20 mouse cellular contexts compared by ENCODE assay signal in the genomic region with DNA sequence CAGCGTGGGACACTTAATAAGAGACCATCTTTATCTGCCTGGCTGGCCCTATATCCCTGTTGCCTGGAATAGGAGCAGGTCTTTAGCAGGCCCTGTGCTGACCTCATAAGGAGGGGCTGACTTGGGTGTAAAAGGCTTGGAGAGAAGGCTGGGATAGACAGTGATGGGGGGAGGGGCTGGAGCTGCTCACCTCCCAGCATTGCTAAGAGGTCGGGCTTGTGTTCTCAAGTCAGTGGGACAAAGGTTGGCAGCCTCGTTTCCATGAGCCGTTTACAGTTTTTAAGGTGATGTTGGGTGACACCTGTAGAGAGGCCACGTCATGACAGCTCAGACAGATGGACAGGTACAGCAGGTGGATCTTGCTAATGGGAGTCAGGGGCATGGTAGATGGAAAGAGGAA. TPM values are rescaled to one million over a fixed set of nuclear protein-coding genes. Genes with fewer than 3 reads are reported as not detected.
DNase-seq lines count a peak whose midpoint lies in the region; ATAC-seq lines count a peak whose summit lies in the region.
"Had no signal": no experiment of that assay in that cellular context is flagged by ENCODE, and none has a peak within 500 bp of the region (broad histone marks: within the 10 kb centered on the region; RNA-seq: fewer than 3 reads in every experiment).

No protein-coding gene starts in this region.

- no peak for ATAC-seq in hindbrain, embryonic 11.5 days (ENCODE audit: low FRiP score)
- no peak for ATAC-seq in hindbrain, embryonic 16.5 days
- ATAC-seq in kidney, embryonic 14.5 days (ENCODE audit: low FRiP score, low TSS enrichment), result no peak
- ATAC-seq: forebrain, embryonic 13.5 days had no signal

- H3K4me3 ChIP-seq in hindbrain, embryonic 11.5 days (ENCODE audit: low read depth, low read length), result no peak overlapping the region
- H3K4me3 ChIP-seq in hindbrain, embryonic 16.5 days (ENCODE audit: low read length), result no peak overlapping the region
- H3K4me3 ChIP-seq in kidney, embryonic 14.5 days (ENCODE audit: low read length), result no peak overlapping the region
- H3K4me3 ChIP-seq: embryonic facial prominence, embryonic 13.5 days; forebrain, embryonic 13.5 days; gastrocnemius, adult 2 months; heart, embryonic 13.5 days; hindbrain, embryonic 13.5 days had no signal

- H3K4me1 ChIP-seq in hindbrain, embryonic 11.5 days (replicated peaks; ENCODE audit: control insufficient read depth, insufficient read depth, low read length), result no peaks in the 10 kb centered on the region
- no peaks in the 10 kb centered on the region for H3K4me1 ChIP-seq in hindbrain, embryonic 16.5 days (ENCODE audit: control insufficient read depth, insufficient read depth, low read depth, low read length)
- no peaks in the 10 kb centered on the region for H3K4me1 ChIP-seq in kidney, embryonic 14.5 days (ENCODE audit: control insufficient read depth, insufficient read depth, low read length)
- H3K4me1 ChIP-seq: embryonic facial prominence, embryonic 13.5 days; forebrain, embryonic 13.5 days; hindbrain, embryonic 13.5 days had no signal

- intact Hi-C loops in left cerebral cortex, postnatal 25 days (cut with DNase I), result no loop called here

- H3K27ac ChIP-seq in hindbrain, embryonic 11.5 days (ENCODE audit: low read depth, low read length), result 0 out of 2 replicates have a peak overlapping the region, but pooled peaks have one; percentile 24
- no peak overlapping the region for H3K27ac ChIP-seq in hindbrain, embryonic 16.5 days (ENCODE audit: low read depth, low read length)
- H3K27ac ChIP-seq in kidney, embryonic 14.5 days (ENCODE audit: low read depth, low read length), result no peak overlapping the region
- H3K27ac ChIP-seq: embryonic facial prominence, embryonic 13.5 days; forebrain, embryonic 13.5 days; gastrocnemius, adult 2 months; heart, embryonic 13.5 days; hindbrain, embryonic 13.5 days had no signal

- H3K4me2 ChIP-seq in hindbrain, embryonic 11.5 days (replicated peaks; ENCODE audit: low read depth, low read length), result no peak overlapping the region
- no peak overlapping the region for H3K4me2 ChIP-seq in hindbrain, embryonic 16.5 days (ENCODE audit: low read length)
- no peak overlapping the region for H3K4me2 ChIP-seq in kidney, embryonic 14.5 days (replicated peaks; ENCODE audit: low read depth, low read length)
- H3K4me2 ChIP-seq: embryonic facial prominence, embryonic 13.5 days; forebrain, embryonic 13.5 days; heart, embryonic 13.5 days; hindbrain, embryonic 13.5 days had no signal

- H3K9me3 ChIP-seq in hindbrain, embryonic 11.5 days (ENCODE audit: control insufficient read depth, low read length), result no peaks in the 10 kb centered on the region
- H3K9me3 ChIP-seq in hindbrain, embryonic 16.5 days (ENCODE audit: control insufficient read depth, low read length), result no peaks in the 10 kb centered on the region
- H3K9me3 ChIP-seq in kidney, embryonic 14.5 days (ENCODE audit: control insufficient read depth, low read length), result no peaks in the 10 kb centered on the region
- H3K9me3 ChIP-seq: embryonic facial prominence, embryonic 13.5 days; forebrain, embryonic 13.5 days; heart, embryonic 13.5 days; hindbrain, embryonic 13.5 days had no signal

- H3K27me3 ChIP-seq in hindbrain, embryonic 11.5 days (ENCODE audit: control insufficient read depth, insufficient read depth, low read length), result no peaks in the 10 kb centered on the region
- no peaks in the 10 kb centered on the region for H3K27me3 ChIP-seq in hindbrain, embryonic 16.5 days (replicated peaks; ENCODE audit: control insufficient read depth, insufficient read depth, low read length)
- no peaks in the 10 kb centered on the region for H3K27me3 ChIP-seq in kidney, embryonic 14.5 days (ENCODE audit: control insufficient read depth, insufficient read depth, low read length)
- H3K27me3 ChIP-seq: CH12.LX; embryonic facial prominence, embryonic 13.5 days; forebrain, embryonic 13.5 days; heart, embryonic 13.5 days; hindbrain, embryonic 13.5 days had no signal

- 93% methylated on average over 5 of the region's 5 CpGs for WGBS in hindbrain, embryonic 11.5 days
- 91% methylated on average over 5 of the region's 5 CpGs for WGBS in hindbrain, embryonic 16.5 days
- WGBS in kidney, embryonic 14.5 days, result 91% methylated on average over 5 of the region's 5 CpGs

- no peak overlapping the region for H3K9ac ChIP-seq in hindbrain, embryonic 11.5 days (ENCODE audit: low read depth, low read length)
- H3K9ac ChIP-seq in hindbrain, embryonic 16.5 days (ENCODE audit: low read depth, low read length), result no peak overlapping the region
- no peak overlapping the region for H3K9ac ChIP-seq in kidney, embryonic 14.5 days (ENCODE audit: low read depth, low read length)
- H3K9ac ChIP-seq: embryonic facial prominence, embryonic 13.5 days; forebrain, embryonic 13.5 days; heart, embryonic 13.5 days; hindbrain, embryonic 13.5 days had no signal

- peaks cover 31% of the 10 kb centered on the region for H3K36me3 ChIP-seq in hindbrain, embryonic 11.5 days (ENCODE audit: control insufficient read depth, insufficient read depth, low read length)
- peaks cover 43% of the 10 kb centered on the region for H3K36me3 ChIP-seq in hindbrain, embryonic 16.5 days (ENCODE audit: control insufficient read depth, insufficient read depth, low read length)
- H3K36me3 ChIP-seq in kidney, embryonic 14.5 days (ENCODE audit: control insufficient read depth, insufficient read depth, low read length), result peaks cover 70% of the 10 kb centered on the region

- no peak for DNase-seq in hindbrain, embryonic 11.5 days (ENCODE audit: low spot score)
- peak; percentile 60 for DNase-seq in kidney, adult 9 months
- DNase-seq in kidney, postnatal 10 days, result peak; percentile 54
- DNase-seq in yolk sac, embryonic 10.5 days (ENCODE audit: low spot score), result peak; percentile 22
- DNase-seq in left cerebral cortex, postnatal 25 days (ENCODE audit: low spot score in 2 of 2), result no peak
- DNase-seq: adrenal gland, adult 2 months; adrenal gland, postnatal 25 days; cerebellum, adult 18-20 months; cerebellum, adult 9-11 months; cerebellum, postnatal 36 days; gastrocnemius, adult 2 months; gastrocnemius, postnatal 25 days; heart, postnatal 4 days had no signal

RNA-seq across cellular contexts. Expression of a gene that starts 24.5 kb away (rescaled TPM):
- 16.8 and 18.2 TPM in 2 replicates for polyA plus RNA-seq in hindbrain, embryonic 11.5 days (2014; fragmentation: Nextera tagmentation; extraction: Ambion mirVana)
- 15.2 and 20.7 TPM in 2 replicates for polyA plus RNA-seq in hindbrain, embryonic 16.5 days (2015; fragmentation: Nextera tagmentation; extraction: Ambion mirVana)
- 13.4 and 26.6 TPM in 2 replicates for polyA plus RNA-seq in kidney, embryonic 14.5 days (2014; fragmentation: Nextera tagmentation; extraction: Ambion mirVana)
- 10 to 100 TPM; 16.3 to 18.0 TPM for total RNA-seq in left cerebral cortex, postnatal 25 days (2021)

RNA-seq across cellular contexts. Expression of a gene that starts 26.4 kb away (rescaled TPM):
- polyA plus RNA-seq in hindbrain, embryonic 11.5 days (2014; fragmentation: Nextera tagmentation; extraction: Ambion mirVana), result 56.8 and 63.7 TPM in 2 replicates
- 31.1 and 36.7 TPM in 2 replicates for polyA plus RNA-seq in hindbrain, embryonic 16.5 days (2015; fragmentation: Nextera tagmentation; extraction: Ambion mirVana)
- polyA plus RNA-seq in kidney, embryonic 14.5 days (2014; fragmentation: Nextera tagmentation; extraction: Ambion mirVana), result 39.4 and 43.2 TPM in 2 replicates
- 10 to 100 TPM; 67.8 to 70.0 TPM for total RNA-seq in left cerebral cortex, postnatal 25 days (2021)

Comparison
In these comparisons a context has a peak if more than half of its experiments do, and no peak if none do; other contexts are left out.
1. DNase-seq: peak in kidney, adult 9 months (single experiment), kidney, postnatal 10 days (single experiment) and yolk sac, embryonic 10.5 days (single experiment); none in hindbrain, embryonic 11.5 days (single experiment) and left cerebral cortex, postnatal 25 days (0 of 2).